Mouse (Mus musculus): ENCODE data around the gene Yif1b.
"Not testable (repeated sequence)": the region's sequence is repeated elsewhere in the genome, so short reads cannot be mapped to it uniquely, and the experiment has no call there.

The Yif1b gene

GRCm38 (mm10) chr7:29238019-29238967 is at the start of gene Yif1b:
TSS of gene Yif1b (plus strand) at chr7:29238329.
- DNase-seq (ENCODE audit: low spot score), result peak; percentile 99

- DNase-seq (ENCODE audit: low spot score), result not testable (repeated sequence)
These were observed 43.9 kb upstream of the Yif1b start for GRCm38 (mm10) chr7:29194230-29194629.

- no peak for DNase-seq (ENCODE audit: low spot score)
These were observed 35.6 kb upstream of the Yif1b start for GRCm38 (mm10) chr7:29202577-29202976.

GRCm38 (mm10) chr7:29211013-29211412 is 27.1 kb upstream of the Yif1b start:
- DNase-seq (ENCODE audit: low spot score), result not testable (repeated sequence)

GRCm38 (mm10) chr7:29211415-29212198 is 26.5 kb upstream of the Yif1b start:
- DNase-seq (ENCODE audit: low spot score), result peak; percentile 87

GRCm38 (mm10) chr7:29212199-29212765 is 25.8 kb upstream of the Yif1b start:
- peak; percentile 71 for DNase-seq (ENCODE audit: low spot score)

- DNase-seq (ENCODE audit: low spot score), result not testable (repeated sequence)
These were observed 25.2 kb upstream of the Yif1b start for GRCm38 (mm10) chr7:29212775-29213560.

- peak; percentile 71 for DNase-seq (ENCODE audit: low spot score)
These were observed 24.4 kb upstream of the Yif1b start, which contains the start of gene Catsperg1 for GRCm38 (mm10) chr7:29213675-29214082. TSS of gene Catsperg1 (minus strand) at chr7:29214035.

GRCm38 (mm10) chr7:29214236-29214635 is 23.9 kb upstream of the Yif1b start:
- DNase-seq (ENCODE audit: low spot score), result no peak

- DNase-seq (ENCODE audit: low spot score), result no peak
These were observed 23.3 kb upstream of the Yif1b start for GRCm38 (mm10) chr7:29214846-29215245.

- no peak for DNase-seq (ENCODE audit: low spot score)
These were observed 13.3 kb upstream of the Yif1b start for GRCm38 (mm10) chr7:29224756-29225394.

GRCm38 (mm10) chr7:29225520-29225919 is 12.6 kb upstream of the Yif1b start:
- no peak for DNase-seq (ENCODE audit: low spot score)

- DNase-seq (ENCODE audit: low spot score), result no peak
These were observed 9.9 kb upstream of the Yif1b start for GRCm38 (mm10) chr7:29228202-29228601.

GRCm38 (mm10) chr7:29230560-29230959 is 7.6 kb upstream of the Yif1b start:
- no peak for DNase-seq (ENCODE audit: low spot score)

GRCm38 (mm10) chr7:29231517-29231916 is 6.6 kb upstream of the Yif1b start:
- DNase-seq (ENCODE audit: low spot score), result no peak

GRCm38 (mm10) chr7:29232247-29233013 is 5.7 kb upstream of the Yif1b start, which contains the start of gene Kcnk6:
TSS of gene Kcnk6 (minus strand) at chr7:29232515.
- DNase-seq (ENCODE audit: low spot score), result no peak

GRCm38 (mm10) chr7:29233745-29234144 is 4.4 kb upstream of the Yif1b start:
- DNase-seq (ENCODE audit: low spot score), result peak; percentile 73

- no peak for DNase-seq (ENCODE audit: low spot score)
These were observed 3.5 kb upstream of the Yif1b start for GRCm38 (mm10) chr7:29234661-29235060.

- no peak for DNase-seq (ENCODE audit: low spot score)
These were observed 1.5 kb upstream of the Yif1b start for GRCm38 (mm10) chr7:29236593-29236992.

- not testable (repeated sequence) for DNase-seq (ENCODE audit: low spot score)
These were observed 533 bp upstream of the Yif1b start for GRCm38 (mm10) chr7:29237596-29237995.

All from MN1 (cell line).